Comparison of ENCODE assay signal across 14 mouse cellular contexts in the genomic region with DNA sequence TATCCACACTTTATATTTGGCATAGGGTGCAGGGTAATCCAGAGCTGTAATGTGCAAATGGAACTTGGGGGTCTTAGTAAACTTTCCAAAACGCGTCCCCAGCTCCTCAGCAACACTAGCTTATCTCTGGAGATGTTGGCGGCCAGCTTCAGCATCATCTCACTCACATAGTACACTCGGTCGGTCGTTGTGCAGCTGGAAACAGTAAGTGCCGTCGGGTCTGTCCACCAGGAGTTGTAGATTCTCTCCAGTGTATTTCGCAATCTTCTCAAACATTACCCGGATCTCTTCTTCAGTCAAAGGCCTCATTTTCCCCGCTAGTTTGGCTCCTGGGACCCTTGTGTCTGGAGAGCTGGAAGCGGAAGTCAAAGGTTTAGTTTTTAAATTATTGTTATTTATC. TPM values are rescaled to one million over a fixed set of nuclear protein-coding genes. Genes with fewer than 3 reads are reported as not detected.
DNase-seq lines count a peak whose midpoint lies in the region; ATAC-seq and TF ChIP-seq lines count a peak whose summit lies in the region.
"Had no signal": no experiment of that assay in that cellular context is flagged by ENCODE, and none has a peak within 500 bp of the region (broad histone marks: within the 10 kb centered on the region; RNA-seq: fewer than 3 reads in every experiment).

No protein-coding gene starts in this region.

- H3K9me3 ChIP-seq in neural tube, embryonic 15.5 days (replicated peaks): no peaks in the 10 kb centered on the region
- H3K9me3 ChIP-seq in embryonic facial prominence, embryonic 14.5 days (ENCODE audit: control insufficient read depth, low read length): no peaks in the 10 kb centered on the region
- H3K9me3 ChIP-seq in stomach, postnatal 0 days (ENCODE audit: control insufficient read depth, low read length): no peaks in the 10 kb centered on the region
- H3K9me3 ChIP-seq: neural tube, embryonic 12.5 days had no signal

- TF ChIP-seq CTCF in stomach, postnatal 0 days (IDR thresholded peaks at IDR 0.05; ENCODE audit: low read depth): no peak

- no peak overlapping the region for H3K4me3 ChIP-seq in neural tube, embryonic 15.5 days (replicated peaks)
- no peak overlapping the region for H3K4me3 ChIP-seq in embryonic facial prominence, embryonic 14.5 days (ENCODE audit: low read depth, low read length)
- H3K4me3 ChIP-seq in stomach, postnatal 0 days (ENCODE audit: low read depth, low read length): no peak overlapping the region
- H3K4me3 ChIP-seq: neural tube, embryonic 12.5 days had no signal

- no peaks in the 10 kb centered on the region for H3K36me3 ChIP-seq in neural tube, embryonic 15.5 days
- H3K36me3 ChIP-seq in embryonic facial prominence, embryonic 14.5 days (ENCODE audit: control insufficient read depth, insufficient read depth, low read length): no peaks in the 10 kb centered on the region
- H3K36me3 ChIP-seq in stomach, postnatal 0 days (ENCODE audit: control insufficient read depth, insufficient read depth, low read length): no peaks in the 10 kb centered on the region
- H3K36me3 ChIP-seq: neural tube, embryonic 12.5 days had no signal

- DNase-seq in kidney, adult 11 months: peak; percentile 6
- no peak for DNase-seq in kidney, postnatal 25 days
- DNase-seq in neural tube, embryonic 10.5 days (ENCODE audit: extremely low spot score, low spot score): no peak
- peak; percentile 37 for DNase-seq in embryonic facial prominence, embryonic 14.5 days (ENCODE audit: low spot score)
- no peak for DNase-seq in stomach, postnatal 0 days (ENCODE audit: low spot score)
- DNase-seq in right cerebral cortex, postnatal 36 days (ENCODE audit: low spot score in 2 of 2): no peak
- DNase-seq: adrenal gland, postnatal 36 days; cerebellum, adult 9-10 months; liver, postnatal 0 days; thymus, postnatal 14 days had no signal

- ATAC-seq in neural tube, embryonic 15.5 days (ENCODE audit: low FRiP score): no peak
- no peak for ATAC-seq in embryonic facial prominence, embryonic 14.5 days (ENCODE audit: low read depth)
- ATAC-seq in stomach, postnatal 0 days (ENCODE audit: low FRiP score, low TSS enrichment): no peak
- ATAC-seq: CD4-positive, CD25-positive, alpha-beta regulatory T cell, adult 4 months; hindbrain, postnatal 0 days; liver, postnatal 0 days had no signal

- 0 out of 2 replicates have a peak, but pooled peaks cover 3% of the 10 kb centered on the region for H3K4me1 ChIP-seq in neural tube, embryonic 15.5 days
- peaks cover 12% of the 10 kb centered on the region for H3K4me1 ChIP-seq in embryonic facial prominence, embryonic 14.5 days (ENCODE audit: control insufficient read depth, insufficient read depth, low read length)
- H3K4me1 ChIP-seq in stomach, postnatal 0 days (replicated peaks; ENCODE audit: control insufficient read depth, insufficient read depth): no peaks in the 10 kb centered on the region

- TF ChIP-seq EP300 in stomach, postnatal 0 days (optimal IDR thresholded peaks at IDR 0.05): no peak

- H3K27ac ChIP-seq in neural tube, embryonic 15.5 days (replicated peaks): 0 out of 2 replicates have a peak overlapping the region, but pooled peaks have one; percentile 5
- peak overlapping the region; percentile 46 for H3K27ac ChIP-seq in embryonic facial prominence, embryonic 14.5 days (replicated peaks; ENCODE audit: low read depth, low read length)
- H3K27ac ChIP-seq in stomach, postnatal 0 days (replicated peaks): no peak overlapping the region
- H3K27ac ChIP-seq: hindbrain, postnatal 0 days; neural tube, embryonic 12.5 days had no signal

- 76% methylated on average over 12 of the region's 12 CpGs for WGBS in neural tube, embryonic 15.5 days
- 40% methylated on average over 12 of the region's 12 CpGs for WGBS in embryonic facial prominence, embryonic 14.5 days
- WGBS in stomach, postnatal 0 days: 63% methylated on average over 12 of the region's 12 CpGs

- no peaks in the 10 kb centered on the region for H3K27me3 ChIP-seq in neural tube, embryonic 15.5 days (replicated peaks)
- H3K27me3 ChIP-seq in embryonic facial prominence, embryonic 14.5 days (replicated peaks; ENCODE audit: control insufficient read depth, insufficient read depth, low read length): no peaks in the 10 kb centered on the region
- H3K27me3 ChIP-seq in stomach, postnatal 0 days (ENCODE audit: control insufficient read depth, insufficient read depth, low read length): no peaks in the 10 kb centered on the region
- H3K27me3 ChIP-seq: neural tube, embryonic 12.5 days had no signal

- H3K4me2 ChIP-seq in neural tube, embryonic 15.5 days: no peak overlapping the region
- no peak overlapping the region for H3K4me2 ChIP-seq in embryonic facial prominence, embryonic 14.5 days (ENCODE audit: low read depth, low read length)
- no peak overlapping the region for H3K4me2 ChIP-seq in stomach, postnatal 0 days (replicated peaks; ENCODE audit: low read depth)
- H3K4me2 ChIP-seq: neural tube, embryonic 12.5 days had no signal

- no peak overlapping the region for H3K9ac ChIP-seq in neural tube, embryonic 15.5 days (replicated peaks)
- H3K9ac ChIP-seq in embryonic facial prominence, embryonic 14.5 days (ENCODE audit: low read depth, low read length): no peak overlapping the region
- no peak overlapping the region for H3K9ac ChIP-seq in stomach, postnatal 0 days (ENCODE audit: low read length)
- H3K9ac ChIP-seq: liver, postnatal 0 days; neural tube, embryonic 12.5 days had no signal

RNA-seq across cellular contexts. Expression of gene Gna14, which starts 55.2 kb away (rescaled TPM):
- 2.6 and 3.3 TPM in 2 replicates for polyA plus RNA-seq in neural tube, embryonic 15.5 days (2015; fragmentation: Nextera tagmentation; extraction: Ambion mirVana)
- polyA plus RNA-seq in embryonic facial prominence, embryonic 14.5 days (2014; fragmentation: Nextera tagmentation; extraction: Ambion mirVana): 3.7 and 3.9 TPM in 2 replicates
- 9.0 and 11.7 TPM in 2 replicates for polyA plus RNA-seq in stomach, postnatal 0 days (2015; fragmentation: Nextera tagmentation; extraction: Ambion mirVana)

Comparison
In these comparisons a context has a peak if more than half of its experiments do, and no peak if none do; other contexts are left out.
1. DNase-seq: peak in kidney, adult 11 months (single experiment) and embryonic facial prominence, embryonic 14.5 days (single experiment); none in kidney, postnatal 25 days (0 of 2), neural tube, embryonic 10.5 days (single experiment), stomach, postnatal 0 days (single experiment) and right cerebral cortex, postnatal 36 days (0 of 2).